Mouse (Mus musculus) adrenal gland, postnatal 10 days (tissue): ENCODE data around the gene Map3k14. TPM values are rescaled to one million over a fixed set of nuclear protein-coding genes. Genes with fewer than 3 reads are reported as not detected.

ENCODE experiments used
- DNase-seq: peaks from one replicate; pipeline ENCODE4 v3.0.0; 2021; ENCODE audit warnings: mixed read lengths
- total RNA-seq, 2 experiments: library from RNA; stranded (reverse); gene quantifications; 2 replicates each; pipeline ENCODE4 v1.2.3; 2021

Gene Map3k14
- total RNA-seq, 2 experiments from 2014 or later, result 5.2 to 6.9 TPM

GRCm38 (mm10) chr11:103175688-103176442, 91.4 kb downstream of the Map3k14 start:
- DNase-seq, result no peak

GRCm38 (mm10) chr11:103174891-103175391, 92.3 kb downstream of the Map3k14 start:
- DNase-seq, result peak; percentile 79

- DNase-seq, result no peak
These were observed 92.8 kb downstream of the Map3k14 start for GRCm38 (mm10) chr11:103174411-103174832.

- DNase-seq, result no peak
These were observed 93.4 kb downstream of the Map3k14 start for GRCm38 (mm10) chr11:103173771-103174344.

- no peak for DNase-seq
These were observed 94.1 kb downstream of the Map3k14 start for GRCm38 (mm10) chr11:103173041-103173770.

GRCm38 (mm10) chr11:103172392-103173040, 94.8 kb downstream of the Map3k14 start:
- DNase-seq, result no peak

- DNase-seq, result no peak
These were observed 95.4 kb downstream of the Map3k14 start for GRCm38 (mm10) chr11:103171703-103172391.

- no peak for DNase-seq
These were observed 96.0 kb downstream of the Map3k14 start for GRCm38 (mm10) chr11:103171286-103171620.

GRCm38 (mm10) chr11:103170494-103171285, 96.6 kb downstream of the Map3k14 start, which contains the start of gene Fmnl1:
Gene Fmnl1, plus strand, starts transcription at chr11:103171107.
- DNase-seq, result peak; percentile 60

GRCm38 (mm10) chr11:103170111-103170493, 97.2 kb downstream of the Map3k14 start:
- DNase-seq, result no peak

Other genes starting within 250 kb of the Map3k14 start
- gene Nmt1, start 239.3 kb downstream of the Map3k14 start, total RNA-seq, result 10 to 100 TPM; 81.8 to 85.9 TPM
- 10 to 100 TPM; 65.6 to 74.8 TPM for gene Dcakd, start 239.1 kb downstream of the Map3k14 start, total RNA-seq
- 10 to 100 TPM in 1 of 2 experiments, 1 to 10 TPM in 1; 8.7 to 11.0 TPM for gene Plcd3, start 165.8 kb downstream of the Map3k14 start, total RNA-seq
- 10 to 100 TPM; 81.0 to 94.7 TPM for gene Acbd4, start 165.8 kb downstream of the Map3k14 start, total RNA-seq
- gene Hexim1, start 151.2 kb downstream of the Map3k14 start, total RNA-seq, result 10 to 100 TPM; 49.6 to 50.1 TPM
- 1 to 10 TPM; 4.8 to 8.9 TPM for gene Hexim2, start 135.0 kb downstream of the Map3k14 start, total RNA-seq
- gene Fmnl1, start 96.4 kb downstream of the Map3k14 start, total RNA-seq, result 10 to 100 TPM; 17.7 to 20.5 TPM
- under 1 TPM in 1 of 2 experiments, not detected in 1; 0.27 TPM for gene 1700023F06Rik, start 58.9 kb downstream of the Map3k14 start, total RNA-seq
- gene Spata32, start 49.0 kb downstream of the Map3k14 start, total RNA-seq, result not detected
- 10 to 100 TPM; 23.1 to 24.5 TPM for gene Arhgap27, start 96.2 kb upstream of the Map3k14 start, total RNA-seq
- gene Plekhm1, start 145.2 kb upstream of the Map3k14 start, total RNA-seq, result 10 to 100 TPM; 14.4 to 17.4 TPM
- not detected for gene Lrrc37a, start 237.1 kb upstream of the Map3k14 start, total RNA-seq